In genomic region chr11:107159034-107159433, GRCm38 (mm10) we compare ENCODE assay signal across 9 mouse cellular contexts. TPM values are rescaled to one million over a fixed set of nuclear protein-coding genes. Genes with fewer than 3 reads are reported as not detected.
DNase-seq lines count a peak whose midpoint lies in the region; ATAC-seq and TF ChIP-seq lines count a peak whose summit lies in the region.
"Had no signal": no experiment of that assay in that cellular context is flagged by ENCODE, and none has a peak within 500 bp of the region (broad histone marks: within the 10 kb centered on the region; RNA-seq: fewer than 3 reads in every experiment).

No protein-coding gene starts in this region.

- H3K36me3 ChIP-seq in forebrain, embryonic 14.5 days (ENCODE audit: control insufficient read depth, insufficient read depth, low read length) = no peaks in the 10 kb centered on the region
- H3K36me3 ChIP-seq in forebrain, embryonic 13.5 days (ENCODE audit: poor library complexity, severe bottlenecking) = 0 out of 2 replicates have a peak, but pooled peaks cover 6% of the 10 kb centered on the region
- H3K36me3 ChIP-seq in spleen, adult 2 months (ENCODE audit: control insufficient read depth, insufficient read depth, low read length) = no peaks in the 10 kb centered on the region
- H3K36me3 ChIP-seq in splenic B cell, adult 2 months (ENCODE audit: control insufficient read depth, insufficient read depth, low read length, poor library complexity, severe bottlenecking) = no peaks in the 10 kb centered on the region

- peak; percentile 26; the same call in 1 of the 2 replicates for TF ChIP-seq CTCF in spleen, adult 2 months (IDR thresholded peaks at IDR 0.05; ENCODE audit: extremely low read depth, insufficient read depth, insufficient read length, insufficient replicate concordance)

- no peaks in the 10 kb centered on the region for H3K9me3 ChIP-seq in forebrain, embryonic 14.5 days (replicated peaks; ENCODE audit: control insufficient read depth, low read length)
- 0 out of 2 replicates have a peak, but pooled peaks cover 4% of the 10 kb centered on the region for H3K9me3 ChIP-seq in forebrain, embryonic 13.5 days (replicated peaks)
- H3K9me3 ChIP-seq: embryonic facial prominence, embryonic 13.5 days had no signal

- H3K4me2 ChIP-seq in forebrain, embryonic 14.5 days (ENCODE audit: low read length) = no peak overlapping the region
- H3K4me2 ChIP-seq in forebrain, embryonic 13.5 days = no peak overlapping the region
- H3K4me2 ChIP-seq: embryonic facial prominence, embryonic 13.5 days had no signal

- 32% methylated on average over 1 of the region's 1 CpGs for WGBS in forebrain, embryonic 14.5 days
- 53% methylated on average over 1 of the region's 1 CpGs for WGBS in forebrain, embryonic 13.5 days
- 66% methylated on average over 1 of the region's 1 CpGs for WGBS in spleen, adult 2 months

- no peak overlapping the region for H3K27ac ChIP-seq in forebrain, embryonic 14.5 days (ENCODE audit: low read depth, low read length)
- H3K27ac ChIP-seq in forebrain, embryonic 13.5 days = no peak overlapping the region
- H3K27ac ChIP-seq in spleen, adult 2 months (ENCODE audit: insufficient read depth, low read length) = no peak overlapping the region
- H3K27ac ChIP-seq: embryonic facial prominence, embryonic 13.5 days had no signal

- DNase-seq in forebrain, embryonic 14.5 days (ENCODE audit: low spot score) = peak; percentile 22
- DNase-seq in spleen, adult 2 months (ENCODE audit: low read depth in 1 of 2, low spot score in 2 of 2) = peak in 1 of 2 experiments; percentile 18
- DNase-seq in spleen, adult 18-20 months = no peak
- peak; percentile 24 for DNase-seq in embryo, embryonic 11 days
- DNase-seq in splenic B cell, adult 2 months (ENCODE audit: low read depth, low spot score) = peak; percentile 72
- DNase-seq in cerebellum, adult 9-10 months = no peak
- DNase-seq in gastrocnemius, postnatal 4 days (ENCODE audit: low spot score in 2 of 2) = no peak

- no peak overlapping the region for H3K9ac ChIP-seq in forebrain, embryonic 14.5 days (ENCODE audit: low read length)
- H3K9ac ChIP-seq in forebrain, embryonic 13.5 days = no peak overlapping the region
- H3K9ac ChIP-seq: embryonic facial prominence, embryonic 13.5 days had no signal

- no peaks in the 10 kb centered on the region for H3K4me1 ChIP-seq in forebrain, embryonic 14.5 days (ENCODE audit: control insufficient read depth, insufficient read depth, low read length)
- H3K4me1 ChIP-seq in forebrain, embryonic 13.5 days = no peaks in the 10 kb centered on the region
- no peaks in the 10 kb centered on the region for H3K4me1 ChIP-seq in spleen, adult 2 months (ENCODE audit: control insufficient read depth, insufficient read depth, insufficient read length)
- H3K4me1 ChIP-seq: embryonic facial prominence, embryonic 13.5 days had no signal

- no peak for TF ChIP-seq POLR2A in spleen, adult 2 months (IDR thresholded peaks at IDR 0.05; ENCODE audit: low read depth, low read length)

- H3K4me3 ChIP-seq in forebrain, embryonic 14.5 days (ENCODE audit: low read depth, low read length) = no peak overlapping the region
- no peak overlapping the region for H3K4me3 ChIP-seq in forebrain, embryonic 13.5 days
- H3K4me3 ChIP-seq in spleen, adult 2 months (ENCODE audit: extremely low read depth, insufficient read depth, insufficient read length) = no peak overlapping the region
- H3K4me3 ChIP-seq: embryonic facial prominence, embryonic 13.5 days had no signal

- H3K27me3 ChIP-seq in forebrain, embryonic 14.5 days (replicated peaks; ENCODE audit: control insufficient read depth, insufficient read depth, low read length) = no peaks in the 10 kb centered on the region
- H3K27me3 ChIP-seq in forebrain, embryonic 13.5 days = no peaks in the 10 kb centered on the region
- no peaks in the 10 kb centered on the region for H3K27me3 ChIP-seq in spleen, adult 2 months (ENCODE audit: control insufficient read depth, insufficient read depth, low read length)
- H3K27me3 ChIP-seq in splenic B cell, adult 2 months (ENCODE audit: control insufficient read depth, insufficient read depth, low read length, poor library complexity, severe bottlenecking) = no peaks in the 10 kb centered on the region; the same call in 1 of the 2 replicates
- H3K27me3 ChIP-seq: embryonic facial prominence, embryonic 13.5 days had no signal

- no peak for ATAC-seq in forebrain, embryonic 14.5 days
- no peak for ATAC-seq in forebrain, embryonic 13.5 days

RNA-seq across cellular contexts. Expression of gene Bptf, which starts 27.1 kb away (rescaled TPM):
- polyA plus RNA-seq in forebrain, embryonic 14.5 days (2014; fragmentation: Nextera tagmentation; extraction: Ambion mirVana) = 32.9 and 35.4 TPM in 2 replicates
- 42.7 and 45.5 TPM in 2 replicates for polyA plus RNA-seq in forebrain, embryonic 13.5 days (2015; fragmentation: Nextera tagmentation; extraction: Ambion mirVana)
- 26.5 and 27.3 TPM in 2 replicates for polyA plus RNA-seq in spleen, adult 2 months (2012; rRNA removed)
- total RNA-seq in gastrocnemius, postnatal 4 days (2021) = 10 to 100 TPM; 41.5 to 45.7 TPM

RNA-seq across cellular contexts. Expression of gene Nol11, which starts 30.1 kb away (rescaled TPM):
- polyA plus RNA-seq in forebrain, embryonic 14.5 days (2014; fragmentation: Nextera tagmentation; extraction: Ambion mirVana) = 50.5 and 54.0 TPM in 2 replicates
- 55.6 and 63.5 TPM in 2 replicates for polyA plus RNA-seq in forebrain, embryonic 13.5 days (2015; fragmentation: Nextera tagmentation; extraction: Ambion mirVana)
- polyA plus RNA-seq in spleen, adult 2 months (2012; rRNA removed) = 4.7 and 4.9 TPM in 2 replicates
- total RNA-seq in gastrocnemius, postnatal 4 days (2021) = 10 to 100 TPM; 19.2 to 21.4 TPM

Comparison
In these comparisons a context has a peak if more than half of its experiments do, and no peak if none do; other contexts are left out.
1. DNase-seq: peak in forebrain, embryonic 14.5 days (single experiment), embryo, embryonic 11 days (single experiment) and splenic B cell, adult 2 months (single experiment); none in spleen, adult 18-20 months (0 of 2), cerebellum, adult 9-10 months (single experiment) and gastrocnemius, postnatal 4 days (0 of 2).